Mouse (Mus musculus) ES-Bruce4 (cell line): ENCODE data around the gene Mrln. TPM values are rescaled to one million over a fixed set of nuclear protein-coding genes. Genes with fewer than 3 reads are reported as not detected.
A peak's percentile ranks its signal among the peaks of the same experiment; 100 is the strongest.

ENCODE experiments used
- H3K27ac ChIP-seq: 2 replicates; pipeline ENCODE4 v1.5.1; 2012; ENCODE audit warnings: low read length, inconsistent platforms; ENCODE audit not compliant: insufficient read depth
- H3K27me3 ChIP-seq: 2 replicates; pipeline ENCODE4 v1.6.1; 2012; ENCODE audit warnings: mild to moderate bottlenecking, low read length, inconsistent platforms; ENCODE audit not compliant: control insufficient read depth, poor library complexity, insufficient read depth, severe bottlenecking
- H3K36me3 ChIP-seq: 2 replicates; pipeline ENCODE4 v1.6.1; 2012; ENCODE audit warnings: inconsistent platforms, mild to moderate bottlenecking, low read length, moderate library complexity; ENCODE audit not compliant: control insufficient read depth, poor library complexity, insufficient read depth, severe bottlenecking
- H3K4me1 ChIP-seq: one replicate; pipeline ENCODE4 v1.8.1; 2011; ENCODE audit warnings: low read length; ENCODE audit not compliant: control insufficient read depth, insufficient read depth
- H3K4me3 ChIP-seq: 2 replicates; pipeline ENCODE4 v1.5.1; 2011; ENCODE audit warnings: low read depth, mild to moderate bottlenecking, low read length
- H3K9ac ChIP-seq: 2 replicates; pipeline ENCODE4 v1.6.1; 2012; ENCODE audit warnings: low read depth, mild to moderate bottlenecking, inconsistent platforms; ENCODE audit not compliant: poor library complexity, severe bottlenecking
- H3K9me3 ChIP-seq: replicated peaks from 2 replicates; pipeline ENCODE4 v1.6.1; 2012; ENCODE audit warnings: mild to moderate bottlenecking, low read length, inconsistent platforms; ENCODE audit not compliant: control insufficient read depth, poor library complexity, insufficient read depth, severe bottlenecking
- CTCF ChIP-seq: IDR thresholded peaks from one replicate; pipeline ENCODE4 v1.8.1; 2011; ENCODE audit warnings: low read depth, low read length
- EP300 ChIP-seq: IDR thresholded peaks from 2 replicates; pipeline ENCODE4 v1.6.1; 2011; ENCODE audit warnings: low read depth, low read length; ENCODE audit not compliant: insufficient read depth
- POLR2A ChIP-seq: IDR thresholded peaks from one replicate; pipeline ENCODE4 v1.8.1; 2011; ENCODE audit warnings: low read length; ENCODE audit not compliant: insufficient read depth
- polyA plus RNA-seq: library from polyadenylated mRNA; stranded (reverse); fragments of >200 nt; gene quantifications from 2 replicates; pipeline ENCODE4 v1.2.4, GENCODE M21; 2011; ENCODE audit warnings: low read depth; ENCODE audit not compliant: missing spikeins, insufficient read depth, insufficient read length

Gene Mrln
- polyA plus RNA-seq, 1 experiment: not detected

DNA sequence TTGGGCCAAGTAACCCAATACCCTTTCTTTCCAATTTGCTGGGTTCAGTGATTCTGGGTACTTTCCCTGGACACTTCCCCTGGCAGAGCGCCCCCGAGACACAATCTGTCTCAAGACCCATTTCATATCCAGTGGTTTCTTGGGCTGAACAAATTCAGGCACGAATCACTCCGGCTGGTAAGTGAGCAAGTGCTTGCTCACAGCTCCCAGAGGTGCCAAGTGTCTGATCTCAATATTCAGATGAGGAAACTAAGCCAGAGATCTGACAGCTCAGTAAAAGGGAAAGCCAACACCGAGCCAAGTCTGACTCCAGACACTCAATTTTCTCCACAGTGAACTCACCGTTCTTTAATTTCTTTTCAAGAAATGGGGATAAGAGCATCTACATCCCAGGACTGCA, 62.0 kb downstream of the Mrln start:
- no peaks in the 10 kb centered on the region for H3K27me3 ChIP-seq
- no peaks in the 10 kb centered on the region for H3K36me3 ChIP-seq
- H3K9me3 ChIP-seq: no peaks in the 10 kb centered on the region
- H3K27ac ChIP-seq: no peak overlapping the region
- no peak overlapping the region for H3K9ac ChIP-seq
- TF ChIP-seq CTCF (no peak), EP300 (no peak), POLR2A (no peak)
- no peaks in the 10 kb centered on the region for H3K4me1 ChIP-seq
- H3K4me3 ChIP-seq: no peak overlapping the region

DNA sequence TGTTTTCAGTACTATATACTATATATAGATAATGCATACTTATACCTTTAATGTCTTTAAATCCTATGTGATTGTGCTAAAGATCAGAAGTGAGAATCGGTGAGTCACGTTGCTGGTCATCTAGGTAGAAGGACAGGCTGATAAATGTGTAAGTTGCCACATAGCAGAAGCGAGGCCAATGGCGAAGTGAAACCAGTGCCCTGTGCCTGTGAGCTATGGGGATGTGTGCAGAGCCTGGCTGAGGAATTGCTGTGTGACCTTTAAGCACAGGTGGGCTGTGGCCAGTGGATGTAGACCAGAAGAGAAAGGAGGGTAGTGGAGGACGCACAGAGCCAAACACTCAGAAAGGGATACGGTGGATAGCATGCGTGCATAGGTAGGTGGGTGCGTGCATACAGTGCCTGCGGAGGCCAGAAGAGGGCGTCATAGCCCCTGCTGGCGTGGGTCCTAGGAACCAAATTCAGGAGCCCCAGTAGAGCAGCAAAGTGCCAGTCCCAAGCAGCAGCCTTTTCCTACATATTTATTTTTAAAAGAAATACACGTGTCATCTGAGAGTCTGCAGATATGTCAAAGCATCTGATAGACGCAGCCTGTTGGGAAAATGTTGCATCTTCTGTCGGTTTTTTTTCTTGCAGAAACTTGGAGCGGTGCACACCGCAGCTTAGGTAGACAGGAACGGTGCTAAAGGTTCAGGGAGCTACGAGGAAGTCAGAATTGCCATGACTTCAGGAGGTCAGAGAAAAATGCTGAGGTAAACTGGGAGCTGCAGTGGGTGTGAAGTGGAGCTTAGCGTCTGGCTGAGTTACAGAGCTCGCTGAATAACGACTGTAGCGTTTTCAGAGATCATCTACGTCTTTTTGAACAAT, 64.3 kb downstream of the Mrln start:
- TF ChIP-seq EP300: no peak
- TF ChIP-seq CTCF: peak; percentile 74
- Histone ChIP-seq H3K9ac (no peak overlapping the region), H3K36me3 (no peaks in the 10 kb centered on the region), H3K4me3 (no peak overlapping the region), H3K27ac (no peak overlapping the region), H3K4me1 (no peaks in the 10 kb centered on the region), H3K27me3 (no peaks in the 10 kb centered on the region), H3K9me3 (no peaks in the 10 kb centered on the region)

Other genes starting within 250 kb of the Mrln start
- gene Ccdc6, start 107.5 kb upstream of the Mrln start, polyA plus RNA-seq: 57.6 and 61.8 TPM in 2 replicates
- gene Slc16a9, start 40.4 kb downstream of the Mrln start, polyA plus RNA-seq: 5.1 and 5.2 TPM in 2 replicates
- 22.4 and 22.6 TPM in 2 replicates for gene Fam13c, start 235.8 kb downstream of the Mrln start, polyA plus RNA-seq